Mouse (Mus musculus): Measurements from ENCODE around the gene Ninj1. TPM values are rescaled to one million over a fixed set of nuclear protein-coding genes. Genes with fewer than 3 reads are reported as not detected.

Gene Ninj1
- total RNA-seq, 2 experiments from 2014 or later: 15.0 to 16.2 TPM

DNA sequence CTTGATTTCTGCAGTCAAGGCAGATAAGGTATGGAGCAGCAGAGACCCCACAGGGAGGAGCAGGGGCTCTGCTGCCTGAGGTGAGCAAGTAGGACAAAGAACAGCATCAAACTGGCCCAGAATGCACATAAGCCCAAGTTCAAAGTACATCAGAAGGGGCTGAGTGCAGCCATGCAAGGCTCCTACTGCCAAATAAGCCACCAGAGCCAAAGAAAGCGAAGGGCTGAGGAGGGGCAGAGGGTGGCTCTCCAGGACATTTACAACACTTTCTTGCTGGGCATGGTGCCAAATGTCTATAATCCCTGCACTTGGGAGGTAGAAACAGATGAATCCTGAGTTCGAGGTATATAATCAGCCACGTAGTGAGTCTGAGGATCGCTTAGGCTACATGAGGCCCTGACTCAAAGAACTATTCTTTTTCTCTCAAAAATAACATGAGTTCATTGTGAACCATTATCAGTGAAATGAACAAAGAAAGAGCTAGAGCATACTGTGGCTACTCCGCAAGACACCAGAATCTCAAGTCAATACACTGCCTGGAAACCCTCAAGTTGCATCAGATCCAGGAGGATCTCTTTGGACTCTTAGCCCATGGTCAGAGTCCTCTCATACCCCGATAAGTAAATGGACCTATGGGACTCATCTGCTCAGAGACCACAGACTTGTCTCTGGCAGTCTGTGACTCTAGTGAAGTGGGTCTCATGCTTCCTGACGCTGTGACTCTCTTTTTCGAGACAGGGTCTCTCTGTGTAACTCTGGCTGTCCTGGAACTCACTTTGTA, 46.7 kb downstream of the Ninj1 start:
- DNase-seq: no peak

GRCm38 (mm10) chr13:49234711-49235110, 47.4 kb downstream of the Ninj1 start:
- no peak for DNase-seq

DNA sequence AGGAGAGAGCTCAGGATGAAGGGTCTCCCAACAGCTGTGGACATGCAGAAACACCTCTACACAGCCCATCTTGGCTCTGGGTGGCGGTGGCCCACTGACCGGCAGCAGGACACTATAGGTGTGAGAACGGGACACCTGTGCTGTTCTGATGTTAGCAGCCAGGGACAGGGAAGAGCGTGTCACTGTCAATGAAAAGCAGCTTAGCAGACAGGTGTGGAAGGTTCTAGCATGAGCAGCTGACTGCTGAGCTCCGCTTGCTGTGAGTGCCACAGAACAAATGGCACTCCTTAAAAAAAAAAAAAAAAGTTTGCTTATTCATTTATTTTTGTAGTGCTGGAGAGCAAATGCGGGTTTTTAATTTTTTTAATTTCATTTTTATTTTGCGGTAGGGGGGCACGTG, 50.3 kb downstream of the Ninj1 start:
- DNase-seq: no peak

GRCm38 (mm10) chr13:49238737-49239136, 51.5 kb downstream of the Ninj1 start:
- no peak for DNase-seq

- no peak for DNase-seq
Measured at GRCm38 (mm10) chr13:49242321-49243065, 55.2 kb downstream of the Ninj1 start.

GRCm38 (mm10) chr13:49243492-49243891, 56.2 kb downstream of the Ninj1 start:
- no peak for DNase-seq

DNA sequence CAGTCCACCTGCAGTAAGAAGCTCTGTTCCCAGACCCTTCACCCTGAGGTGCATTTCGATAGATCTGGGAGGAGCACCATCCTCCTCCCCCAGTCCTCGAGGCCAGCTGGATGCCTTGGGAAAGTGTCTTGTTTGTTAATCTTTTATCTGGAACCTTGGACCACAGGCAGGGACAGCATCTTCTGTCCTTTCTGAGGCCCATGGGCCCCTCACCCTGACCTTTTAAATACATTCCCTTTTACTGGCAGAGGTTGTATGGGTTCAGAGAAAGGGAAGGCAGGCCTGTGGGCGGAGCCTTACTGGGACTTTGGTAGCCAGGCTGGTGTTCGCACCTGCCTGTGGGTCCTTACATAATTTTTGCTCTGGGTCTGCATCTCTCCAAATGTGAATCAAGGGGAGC, 58.0 kb downstream of the Ninj1 start:
- DNase-seq: no peak

Other genes with a start within 250 kb of the Ninj1 start
- gene Fam120a, start 219.5 kb upstream of the Ninj1 start, total RNA-seq (2021): 100 to 1,000 TPM in 1 of 2 experiments, 10 to 100 TPM in 1; 96.4 to 101 TPM
- 10 to 100 TPM; 55.7 to 60.7 TPM for gene Wnk2, start 39.5 kb upstream of the Ninj1 start, total RNA-seq (2021)
- gene Card19, start 28.6 kb downstream of the Ninj1 start, total RNA-seq (2021): 10 to 100 TPM; 49.9 to 62.0 TPM
- gene Susd3, start 61.2 kb downstream of the Ninj1 start, total RNA-seq (2021): 1 to 10 TPM in 1 of 2 experiments, under 1 TPM in 1; 0.47 to 1.0 TPM
- gene Fgd3, start 132.8 kb downstream of the Ninj1 start, total RNA-seq (2021): 1 to 10 TPM in 1 of 2 experiments, under 1 TPM in 1; 0.66 to 1.9 TPM
- 10 to 100 TPM; 21.5 to 25.5 TPM for gene Bicd2, start 154.1 kb downstream of the Ninj1 start, total RNA-seq (2021)
- gene Ippk, start 233.8 kb downstream of the Ninj1 start, total RNA-seq (2021): 1 to 10 TPM; 5.7 to 6.3 TPM

Measured in gastrocnemius, postnatal 10 days (tissue).